Mouse (Mus musculus): ENCODE results near the gene Zfp967. TPM values are rescaled to one million over a fixed set of nuclear protein-coding genes. Genes with fewer than 3 reads are reported as not detected.
"Not testable (repeated sequence)": the region's sequence is repeated elsewhere in the genome, so short reads cannot be mapped to it uniquely, and the experiment has no call there.

Gene Zfp967
- polyA plus RNA-seq (2012; rRNA removed) = not detected in 2 replicates

- WGBS = no CpG with 5 or more reads among the region's 9 CpGs
- DNase-seq (ENCODE audit: low read depth, low spot score) = not testable (repeated sequence)
These were observed at the start of gene Zfp967 for GRCm38 (mm10) chr2:176520756-176521155. Gene Zfp967 (plus strand): TSS chr2:176521056.

DNA sequence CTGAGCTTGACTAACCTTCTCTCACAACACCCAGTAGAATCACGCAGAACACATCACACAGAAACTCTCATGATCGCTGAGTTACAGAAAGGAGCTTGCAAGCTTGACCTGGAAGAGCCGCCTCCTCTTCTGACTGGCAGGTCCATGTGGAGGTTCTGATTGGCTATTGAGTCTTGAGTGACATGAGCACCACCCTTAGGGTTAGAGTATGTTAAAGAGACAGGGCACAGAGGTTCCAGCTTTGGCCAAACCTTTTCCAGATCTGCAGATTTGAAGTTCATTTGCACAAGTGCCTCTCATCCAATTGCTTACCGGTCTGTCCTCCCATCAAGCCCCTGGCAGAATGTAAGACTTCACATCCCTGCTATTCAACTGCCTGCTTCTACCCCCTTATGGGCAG is 34.2 kb upstream of the Zfp967 start, which contains the start of gene Gm14434:
Gene Gm14434, minus strand, starts transcription at position 101 of the 400 bp plus-strand sequence.
- DNase-seq (ENCODE audit: low read depth, low spot score) = not testable (repeated sequence)
- no CpG with 5 or more reads among the region's 4 CpGs for WGBS

Other genes starting within 250 kb of the Zfp967 start
- gene Gm11009, start 201.6 kb upstream of the Zfp967 start, polyA plus RNA-seq (2012; rRNA removed) = not detected in 2 replicates
- gene Gm14435, start 97.5 kb upstream of the Zfp967 start, polyA plus RNA-seq (2012; rRNA removed) = 0.51 TPM in 1 of 2 replicates, not detected in the other
- gene Gm14434, start 34.3 kb upstream of the Zfp967 start, polyA plus RNA-seq (2012; rRNA removed) = 0.78 and 1.1 TPM in 2 replicates
- 2.6 and 2.7 TPM in 2 replicates for gene Gm14308, start 115.3 kb downstream of the Zfp967 start, polyA plus RNA-seq (2012; rRNA removed)
- gene Zfp973, start 149.5 kb downstream of the Zfp967 start, polyA plus RNA-seq (2012; rRNA removed) = 0.77 and 1.8 TPM in 2 replicates
- 1.5 and 1.7 TPM in 2 replicates for gene Gm14305, start 187.3 kb downstream of the Zfp967 start, polyA plus RNA-seq (2012; rRNA removed)

Measured in large intestine, adult 2 months (tissue).